Mouse (Mus musculus) urinary bladder, postnatal 14 days (tissue): Measurements from ENCODE around the gene Faim2.

Experiments
- DNase-seq: peaks from one replicate; pipeline ENCODE4 v3.0.0; 2021; ENCODE audit warnings: low spot score

Faim2 gene

DNA sequence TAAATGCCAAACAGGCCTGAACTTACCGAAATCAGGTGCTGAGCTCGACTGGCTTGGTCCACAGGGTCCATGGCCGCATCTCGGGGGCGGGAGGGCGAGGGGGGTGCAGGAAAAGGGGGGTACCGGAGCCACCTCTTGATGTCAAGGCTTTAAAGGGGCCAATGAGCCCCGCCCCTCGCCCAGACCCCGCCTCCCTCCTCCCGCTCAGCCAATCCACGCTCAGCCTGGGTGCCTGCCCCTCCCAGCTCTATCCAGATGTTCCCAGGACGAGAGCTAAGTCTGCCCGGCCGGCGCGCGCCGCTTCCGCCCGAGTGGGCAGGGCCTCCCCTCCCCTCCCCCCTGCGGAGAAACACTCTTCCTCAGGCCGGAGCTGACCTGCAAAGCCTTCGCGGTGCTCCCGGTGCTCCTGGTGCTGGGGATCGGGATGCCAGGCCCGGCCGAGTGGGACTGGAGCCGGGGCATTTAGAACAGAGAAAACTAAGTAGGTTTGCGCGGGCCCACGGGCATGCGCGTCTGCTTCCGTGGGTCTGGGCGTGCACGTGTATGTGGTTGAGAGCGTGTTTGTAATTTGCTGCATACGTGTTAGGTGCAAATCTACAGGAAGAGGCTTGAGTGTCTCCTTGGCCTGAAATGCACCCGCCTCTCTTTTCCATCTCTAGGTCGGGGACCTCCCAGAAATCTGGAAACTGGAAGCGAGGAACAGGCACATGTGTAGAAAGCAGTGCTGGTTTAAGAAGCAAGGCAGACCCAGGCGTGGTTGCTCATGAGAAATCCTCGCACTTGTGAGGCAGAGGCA lies 70.2 kb downstream of the Faim2 start, which contains the start of gene Nckap5l:
Nckap5l (minus strand) TSS at position 143 of the 796 bp plus-strand sequence.
- peak; percentile 93 for DNase-seq

DNA sequence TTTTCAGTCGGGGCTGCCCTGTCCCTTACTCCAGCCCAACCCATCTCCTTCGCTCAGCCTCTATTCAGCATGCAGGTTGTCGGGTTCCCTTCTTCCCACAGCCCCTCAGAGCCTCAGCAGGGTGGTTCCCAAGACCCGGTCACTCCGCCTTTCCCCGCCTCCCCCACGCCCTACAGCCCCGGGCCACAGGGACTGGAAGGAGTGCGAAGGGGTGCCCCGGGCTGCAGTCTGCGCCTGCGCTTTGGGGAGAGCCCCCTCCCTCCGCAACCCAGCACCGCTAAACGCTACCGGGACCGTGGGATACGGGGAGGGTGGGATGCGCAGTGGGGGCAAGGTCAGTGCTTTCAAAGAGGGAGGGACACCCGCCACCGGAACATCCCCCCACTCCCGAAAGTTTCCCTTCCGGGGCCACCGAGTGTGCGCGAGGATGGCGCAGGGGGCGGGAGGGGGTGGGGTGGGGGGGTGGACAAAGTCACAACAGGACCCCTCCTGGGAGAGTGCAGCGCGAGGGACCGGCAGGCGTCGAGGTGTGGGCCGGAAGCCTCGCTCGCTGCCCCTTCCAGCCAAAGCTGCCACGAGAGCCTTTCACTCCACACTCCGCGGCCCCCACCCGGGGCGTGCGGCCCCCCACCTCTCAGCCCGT lies 70.9 kb downstream of the Faim2 start:
- DNase-seq = peak; percentile 60

GRCm38 (mm10) chr15:99456338-99456962 lies 71.5 kb downstream of the Faim2 start:
- DNase-seq = no peak

GRCm38 (mm10) chr15:99455415-99455814 lies 72.5 kb downstream of the Faim2 start:
- no peak for DNase-seq

DNA sequence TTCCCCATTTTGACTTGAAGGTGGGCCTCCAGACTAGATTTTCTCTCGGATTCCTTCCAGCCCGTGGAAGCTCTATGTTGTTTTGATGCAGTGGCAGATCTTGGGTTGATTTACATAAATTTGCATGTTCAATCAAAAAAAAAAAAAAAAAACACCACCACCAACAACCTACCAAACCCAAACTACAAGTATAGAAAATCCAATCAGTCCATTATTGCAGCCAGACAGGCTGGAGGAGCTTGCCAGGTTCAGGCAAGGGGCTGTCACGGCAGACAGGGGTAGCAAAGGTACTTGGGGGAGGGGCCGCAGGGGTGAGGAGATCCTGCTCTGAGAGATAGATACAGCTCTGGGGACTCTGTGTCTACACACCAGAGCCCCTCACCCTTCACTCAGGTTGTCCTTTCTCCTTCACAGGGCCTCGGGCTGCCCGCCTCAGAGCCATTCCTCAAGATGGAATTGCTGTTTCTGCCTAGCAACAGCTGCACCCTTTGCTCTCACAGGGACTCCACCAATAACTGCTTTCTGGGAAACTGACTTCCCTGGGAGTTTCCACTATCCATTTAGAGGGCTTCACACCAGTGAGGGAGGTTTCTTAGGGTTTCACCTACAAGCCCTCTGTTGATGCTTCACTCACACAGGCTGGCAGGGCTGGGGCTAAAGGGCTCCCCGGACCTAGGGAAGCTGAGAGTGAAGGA lies 73.2 kb downstream of the Faim2 start:
- DNase-seq = no peak

DNA sequence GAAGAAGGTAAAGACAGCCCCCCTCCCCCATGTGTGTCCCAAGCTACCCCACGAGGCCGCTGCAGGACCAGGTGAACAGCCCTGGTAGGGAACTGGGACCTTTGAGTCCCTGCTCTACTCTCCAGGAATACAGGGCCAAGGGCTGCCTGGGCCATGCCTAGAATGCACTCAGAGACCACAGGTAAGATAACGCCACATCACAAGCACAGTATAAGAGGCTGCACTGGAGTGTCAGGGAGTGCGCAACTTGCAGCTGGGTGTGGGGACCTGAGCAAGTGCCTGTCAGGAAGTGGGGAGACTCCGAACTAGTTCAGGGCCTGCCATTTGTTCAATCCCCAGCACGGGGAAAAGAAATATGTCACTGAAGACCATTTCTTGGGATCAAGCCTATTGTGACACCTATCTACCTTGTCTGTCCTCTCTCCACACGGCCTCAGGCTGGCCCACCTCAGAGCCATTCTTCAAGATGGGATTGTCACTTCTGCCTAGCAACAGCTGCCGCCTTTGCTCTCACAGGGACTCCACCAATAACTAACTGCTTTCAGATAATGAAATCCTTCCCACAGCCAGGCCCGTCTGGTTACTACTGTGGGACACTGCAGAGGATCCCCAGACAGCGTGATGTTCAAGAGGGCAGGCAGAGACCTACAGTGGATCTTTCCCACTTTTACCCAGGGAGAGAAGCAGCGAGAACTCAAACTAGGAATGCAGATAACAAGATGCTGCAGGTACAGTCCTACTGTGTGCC lies 74.6 kb downstream of the Faim2 start:
- no peak for DNase-seq

DNA sequence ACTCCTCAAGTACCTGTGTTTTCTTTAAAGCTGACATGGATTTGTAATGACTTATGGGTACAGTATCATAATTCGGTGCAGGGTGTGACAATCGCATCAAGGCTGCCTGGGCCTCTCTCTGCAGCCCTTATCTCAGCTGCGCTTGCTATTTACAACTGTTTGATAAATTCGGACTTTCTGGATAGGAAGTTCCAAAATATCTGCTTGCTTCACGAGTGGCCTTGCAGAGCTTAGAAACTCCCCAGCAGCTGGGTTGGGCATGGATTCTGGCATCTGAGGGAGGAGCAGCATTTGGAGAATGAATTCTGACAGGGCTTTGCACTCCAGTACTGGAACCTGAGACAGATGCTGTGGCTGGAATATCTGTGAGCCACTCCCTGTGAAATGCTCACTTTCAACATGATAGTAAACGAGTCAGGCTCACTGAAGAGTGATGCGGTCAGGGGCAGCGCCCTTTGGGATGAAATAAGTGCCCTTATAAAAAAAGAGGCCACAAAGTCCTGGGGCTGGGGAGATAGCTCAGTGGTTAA lies 78.1 kb downstream of the Faim2 start:
- no peak for DNase-seq

DNA sequence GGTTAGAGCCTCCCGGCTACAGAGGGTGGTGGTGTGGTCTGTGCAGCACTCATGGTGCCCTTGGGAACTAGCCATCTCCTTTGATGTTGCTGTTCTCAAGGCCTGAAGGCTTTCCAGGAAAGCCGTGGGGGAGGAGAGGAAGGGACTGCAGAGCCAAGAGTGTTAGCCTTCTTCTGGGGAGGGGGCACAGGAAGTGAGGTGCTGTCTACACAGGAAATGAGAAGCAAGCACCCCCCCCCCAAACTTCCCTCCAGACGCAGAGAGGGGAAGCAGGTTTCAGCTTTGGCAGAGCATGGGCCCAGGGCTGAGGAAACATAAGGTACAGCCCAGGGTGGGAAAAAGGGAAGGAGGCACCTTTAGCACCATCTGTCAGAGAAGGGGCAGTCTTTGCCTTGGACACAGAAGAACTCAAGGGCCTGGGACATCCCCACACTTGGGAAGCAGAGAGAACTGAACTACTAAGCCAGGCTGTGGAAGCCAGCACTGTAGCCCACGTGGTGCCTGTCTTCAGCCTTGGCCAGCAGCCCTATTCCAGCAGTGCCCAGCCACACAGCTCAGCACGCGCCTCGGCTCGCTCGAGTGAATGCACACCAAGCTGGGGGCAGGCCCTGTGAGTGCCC lies 78.7 kb downstream of the Faim2 start:
- DNase-seq = peak; percentile 37
